Mouse (Mus musculus) kidney, embryonic 15.5 days (tissue): ENCODE results near the gene Rack1. TPM values are rescaled to one million over a fixed set of nuclear protein-coding genes. Genes with fewer than 3 reads are reported as not detected.
"Not testable (repeated sequence)": the region's sequence is repeated elsewhere in the genome, so short reads cannot be mapped to it uniquely, and the experiment has no call there.

Experiments
- ATAC-seq: fragments of 200-750 bp; cut with Nextera tagmentation; replicated peaks from 2 replicates; pipeline ENCODE4 v1.8.0; 2017; ENCODE audit warnings: moderate TSS enrichment; ENCODE audit not compliant: low FRiP score
- H3K27ac ChIP-seq: fragments of 300-500 bp; sonication (generic); 2 replicates; pipeline ENCODE4 v1.5.1; 2015; ENCODE audit warnings: mild to moderate bottlenecking, inconsistent platforms
- H3K27me3 ChIP-seq: fragments of 300-500 bp; sonication (generic); 2 replicates; pipeline ENCODE4 v1.6.1; 2015; ENCODE audit warnings: inconsistent platforms
- H3K36me3 ChIP-seq: fragments of 300-500 bp; sonication (generic); 2 replicates; pipeline ENCODE4 v1.6.1; 2015; ENCODE audit warnings: inconsistent platforms
- H3K4me1 ChIP-seq: fragments of 300-500 bp; sonication (generic); 2 replicates; pipeline ENCODE4 v1.6.1; 2015; ENCODE audit warnings: inconsistent platforms
- H3K4me2 ChIP-seq: fragments of 300-500 bp; sonication (generic); 2 replicates; pipeline ENCODE4 v1.6.1; 2015; ENCODE audit warnings: moderate library complexity, mild to moderate bottlenecking, inconsistent platforms
- H3K4me3 ChIP-seq: fragments of 300-500 bp; sonication (generic); replicated peaks from 2 replicates; pipeline ENCODE4 v1.5.1; 2015; ENCODE audit warnings: mild to moderate bottlenecking, inconsistent platforms
- H3K9ac ChIP-seq: fragments of 300-500 bp; sonication (generic); 2 replicates; pipeline ENCODE4 v1.6.1; 2015; ENCODE audit warnings: mild to moderate bottlenecking, inconsistent platforms
- H3K9me3 ChIP-seq: fragments of 300-500 bp; sonication (generic); replicated peaks from 2 replicates; pipeline ENCODE4 v1.6.1; 2016; ENCODE audit warnings: inconsistent platforms
- WGBS: fragments of 180-500 bp; shearing (Covaris S2); methylation state at CpG from one replicate; pipeline ENCODE4 v1.1.7; 2015; ENCODE audit warnings: mixed read lengths; 5-methylcytosine and 5-hydroxymethylcytosine counted together
- polyA plus RNA-seq: library from polyadenylated mRNA; unstranded; fragments of >200 nt; fragmentation: Nextera tagmentation; extraction: Ambion mirVana; gene quantifications from 2 replicates; pipeline ENCODE4 v1.2.1, GENCODE M21; 2015

Rack1 gene
- polyA plus RNA-seq, 1 experiment from 2014 or later, result 792 TPM

DNA sequence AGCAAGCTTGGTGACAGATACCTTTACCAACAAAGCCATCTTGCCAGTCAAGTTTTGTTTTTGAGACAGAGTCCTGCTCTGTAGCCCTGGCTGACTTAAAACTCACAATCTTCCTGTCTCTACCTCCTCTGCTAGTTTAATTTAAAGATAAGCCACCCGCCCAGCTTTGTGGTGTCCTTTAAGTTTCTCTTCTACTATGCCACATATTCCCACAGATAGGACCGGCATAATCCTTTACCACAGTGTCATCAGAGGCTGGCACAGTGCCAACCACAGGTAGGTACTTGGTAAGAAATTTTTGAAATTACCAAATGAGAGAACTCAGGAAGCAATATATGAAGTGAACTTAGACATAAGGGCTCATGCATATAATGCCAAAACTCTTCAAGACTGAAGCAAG lies 10.0 kb downstream of the Rack1 start:
- H3K4me3 ChIP-seq, result no peak overlapping the region
- peaks cover 19% of the 10 kb centered on the region for H3K4me1 ChIP-seq
- H3K9me3 ChIP-seq, result no peaks in the 10 kb centered on the region
- H3K36me3 ChIP-seq, result peaks cover 92% of the 10 kb centered on the region
- H3K4me2 ChIP-seq, result no peak overlapping the region
- H3K27me3 ChIP-seq, result no peaks in the 10 kb centered on the region
- no peak for ATAC-seq
- WGBS, result 90% methylated on average over 2 of the region's 2 CpGs
- H3K9ac ChIP-seq, result no peak overlapping the region
- no peak overlapping the region for H3K27ac ChIP-seq

GRCm38 (mm10) chr11:48813782-48814181 lies 13.7 kb downstream of the Rack1 start:
- ATAC-seq, result no peak
- H3K4me2 ChIP-seq, result no peak overlapping the region
- H3K36me3 ChIP-seq, result peaks cover 60% of the 10 kb centered on the region
- H3K9me3 ChIP-seq, result no peaks in the 10 kb centered on the region
- no peak overlapping the region for H3K27ac ChIP-seq
- H3K4me3 ChIP-seq, result no peak overlapping the region
- H3K27me3 ChIP-seq, result no peaks in the 10 kb centered on the region
- H3K4me1 ChIP-seq, result peaks cover 31% of the 10 kb centered on the region
- no peak overlapping the region for H3K9ac ChIP-seq

DNA sequence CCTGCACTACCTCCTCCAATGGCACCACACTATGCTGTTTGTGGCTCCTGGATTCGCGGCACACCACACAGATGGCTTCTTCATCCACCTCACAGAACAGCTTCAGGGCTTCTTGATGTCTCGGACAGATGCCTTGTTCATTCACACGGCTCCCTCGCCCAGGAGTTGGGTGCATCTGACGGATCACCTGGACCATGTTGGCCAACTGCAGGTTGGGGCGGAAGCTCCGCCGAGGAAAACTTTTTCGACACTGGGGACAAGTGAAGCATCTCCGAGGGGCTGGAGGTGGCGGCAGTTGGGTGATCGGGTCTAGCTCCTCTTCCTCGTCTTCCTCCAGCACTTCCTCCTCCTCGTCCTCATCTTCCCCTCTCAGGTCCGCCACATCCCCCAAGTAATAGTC lies 15.7 kb downstream of the Rack1 start:
- WGBS, result 68% methylated on average over 16 of the region's 16 CpGs

GRCm38 (mm10) chr11:48816281-48816781 lies 16.2 kb downstream of the Rack1 start:
- Histone ChIP-seq H3K9ac (peak overlapping the region; percentile 76), H3K27ac (peak overlapping the region; percentile 99), H3K4me3 (peak overlapping the region; percentile 76), H3K4me1 (peaks cover 28% of the 10 kb centered on the region), H3K9me3 (no peaks in the 10 kb centered on the region), H3K36me3 (peaks cover 35% of the 10 kb centered on the region), H3K4me2 (peak overlapping the region; percentile 83), H3K27me3 (no peaks in the 10 kb centered on the region)
- peak; percentile 50 for ATAC-seq
- WGBS, result 1% methylated on average over 22 of the region's 23 CpGs

More for the DNA sequence above, 15.7 kb downstream of the Rack1 start:
- no peak for ATAC-seq
- Histone ChIP-seq H3K4me2 (peak overlapping the region; percentile 83), H3K4me3 (peak overlapping the region; percentile 76), H3K9ac (peak overlapping the region; percentile 76), H3K27ac (no peak overlapping the region), H3K4me1 (peaks cover 28% of the 10 kb centered on the region), H3K36me3 (peaks cover 40% of the 10 kb centered on the region), H3K27me3 (no peaks in the 10 kb centered on the region), H3K9me3 (no peaks in the 10 kb centered on the region)

DNA sequence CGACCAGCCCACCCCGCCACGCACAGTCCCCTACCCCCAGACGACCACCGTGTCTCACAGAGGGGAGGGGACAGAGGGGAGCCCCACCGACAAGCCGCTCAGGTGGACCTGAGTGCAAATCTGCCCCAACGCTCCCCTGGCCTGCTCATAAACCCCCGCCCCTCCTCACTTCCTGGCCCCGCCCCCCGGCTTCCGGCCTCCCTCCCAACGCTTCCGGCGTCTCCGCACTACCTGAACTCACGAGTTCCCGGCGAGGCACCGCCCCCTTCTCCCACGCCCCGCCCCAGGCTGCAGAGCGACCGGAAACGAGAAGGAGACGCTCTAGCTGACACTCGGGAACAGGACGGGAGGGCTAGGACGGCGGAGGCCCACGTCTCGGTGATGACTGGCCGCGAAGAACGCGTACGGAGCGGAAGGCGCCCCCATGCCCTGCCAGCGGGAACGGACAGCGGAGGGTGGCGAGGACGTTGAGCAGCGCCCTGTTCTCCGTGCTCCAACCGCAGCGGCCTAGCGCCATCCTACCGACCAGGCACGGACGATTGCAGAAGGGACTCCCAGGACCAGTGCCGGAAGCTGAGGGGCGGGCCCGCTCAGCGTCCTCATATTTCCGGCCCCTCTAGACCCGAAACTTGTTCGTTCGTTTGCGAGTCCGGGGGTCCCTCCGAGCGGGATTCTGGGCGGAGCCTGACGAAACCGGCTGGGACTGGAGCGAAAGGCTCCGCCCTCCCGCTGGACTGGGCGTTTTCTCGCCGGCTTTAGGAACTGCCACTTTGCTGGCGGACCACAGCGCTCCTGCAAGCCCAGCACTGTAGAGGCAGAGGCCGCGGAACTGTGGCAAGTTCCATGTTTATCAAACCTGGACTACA lies 16.9 kb downstream of the Rack1 start, which contains the start of gene Trim41:
TSS of gene Trim41 (minus strand) at position 554 of the 866 bp plus-strand sequence.
- peak; percentile 97 for ATAC-seq
- H3K4me3 ChIP-seq, result peak within 1 kb of the TSS; percentile 76
- H3K9ac ChIP-seq, result peak within 1 kb of the TSS; percentile 88
- under 1% methylated on average over 77 of the region's 77 CpGs for WGBS
- H3K4me2 ChIP-seq, result peak within 1 kb of the TSS; percentile 83
- H3K36me3 ChIP-seq, result peaks cover 28% of the 10 kb centered on the region
- peak within 1 kb of the TSS; percentile 99 for H3K27ac ChIP-seq
- peaks cover 28% of the 10 kb centered on the region for H3K4me1 ChIP-seq
- H3K9me3 ChIP-seq, result no peaks in the 10 kb centered on the region
- H3K27me3 ChIP-seq, result no peaks in the 10 kb centered on the region

GRCm38 (mm10) chr11:48817794-48818193 lies 17.7 kb downstream of the Rack1 start:
- ATAC-seq, result no peak
- WGBS, result 6% methylated on average over 9 of the region's 9 CpGs
- Histone ChIP-seq H3K27me3 (peaks cover 3% of the 10 kb centered on the region; the same call in 1 of the 2 replicates), H3K9me3 (no peaks in the 10 kb centered on the region), H3K4me1 (peaks cover 28% of the 10 kb centered on the region), H3K27ac (peak overlapping the region; percentile 99), H3K4me2 (peak overlapping the region; percentile 83), H3K36me3 (peaks cover 22% of the 10 kb centered on the region), H3K9ac (peak overlapping the region; percentile 88), H3K4me3 (peak overlapping the region; percentile 76)

DNA sequence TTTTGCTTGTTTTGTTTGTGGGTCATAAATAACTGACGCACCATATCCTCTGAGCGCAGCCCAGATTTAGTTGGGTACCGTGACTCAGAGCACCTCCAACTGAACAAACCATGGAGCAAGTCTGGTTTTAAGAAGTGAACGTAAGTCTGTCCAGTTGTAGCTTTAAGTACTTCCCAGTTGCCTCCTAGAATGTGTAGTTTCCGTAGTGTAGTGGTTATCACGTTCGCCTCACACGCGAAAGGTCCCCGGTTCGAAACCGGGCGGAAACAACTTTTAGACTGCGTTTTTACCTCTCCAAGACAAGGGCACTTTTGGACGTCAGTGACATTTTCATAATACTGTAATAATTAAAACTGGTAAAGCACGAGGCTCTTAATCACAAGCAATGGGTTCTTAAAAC lies 18.2 kb downstream of the Rack1 start:
- Histone ChIP-seq H3K36me3 (peaks cover 17% of the 10 kb centered on the region), H3K4me3 (peak overlapping the region; percentile 76), H3K4me2 (peak overlapping the region; percentile 83), H3K27ac (peak overlapping the region; percentile 99), H3K9ac (peak overlapping the region; percentile 88; the same call in 1 of the 2 replicates), H3K4me1 (peaks cover 26% of the 10 kb centered on the region), H3K9me3 (no peaks in the 10 kb centered on the region), H3K27me3 (peaks cover 3% of the 10 kb centered on the region; the same call in 1 of the 2 replicates)
- WGBS, result under 1% methylated on average over 16 of the region's 16 CpGs
- no peak for ATAC-seq

GRCm38 (mm10) chr11:48819614-48820307 lies 19.6 kb downstream of the Rack1 start:
- H3K36me3 ChIP-seq, result peaks cover 6% of the 10 kb centered on the region; the same call in 1 of the 2 replicates
- no peak overlapping the region for H3K27ac ChIP-seq
- no peak overlapping the region for H3K4me2 ChIP-seq
- peaks cover 33% of the 10 kb centered on the region for H3K4me1 ChIP-seq
- no peaks in the 10 kb centered on the region for H3K9me3 ChIP-seq
- no peak for ATAC-seq
- peaks cover 6% of the 10 kb centered on the region for H3K27me3 ChIP-seq
- 77% methylated on average over 7 of the region's 7 CpGs for WGBS
- H3K4me3 ChIP-seq, result no peak overlapping the region
- no peak overlapping the region for H3K9ac ChIP-seq

DNA sequence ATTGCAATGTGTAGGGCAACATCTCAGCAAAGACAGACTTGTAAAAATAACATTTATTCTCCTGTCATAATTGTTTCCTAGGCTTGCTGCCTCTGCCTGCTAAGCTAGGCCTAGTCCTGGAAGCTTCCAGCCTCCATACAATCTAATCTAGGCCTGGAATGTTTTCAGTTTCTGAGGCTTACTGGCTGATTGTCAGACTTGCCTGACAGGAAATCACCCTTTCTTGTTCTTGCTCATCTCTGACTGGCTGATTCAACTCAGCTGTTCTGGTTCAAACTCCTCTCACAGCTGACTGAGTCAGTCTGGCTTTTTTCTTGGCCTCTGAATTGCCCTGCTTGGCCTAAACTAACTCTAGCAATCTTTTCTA lies 20.2 kb downstream of the Rack1 start:
- ATAC-seq, result no peak
- no peak overlapping the region for H3K4me2 ChIP-seq
- H3K36me3 ChIP-seq, result 0 out of 2 replicates have a peak, but pooled peaks cover 4% of the 10 kb centered on the region
- no peak overlapping the region for H3K4me3 ChIP-seq
- no peaks in the 10 kb centered on the region for H3K9me3 ChIP-seq
- peaks cover 6% of the 10 kb centered on the region for H3K27me3 ChIP-seq
- no peak overlapping the region for H3K9ac ChIP-seq
- peaks cover 27% of the 10 kb centered on the region for H3K4me1 ChIP-seq
- H3K27ac ChIP-seq, result no peak overlapping the region

- 84% methylated on average over 14 of the region's 14 CpGs for WGBS
- ATAC-seq, result not testable (repeated sequence)
These were observed 21.2 kb downstream of the Rack1 start for GRCm38 (mm10) chr11:48821299-48821698.

GRCm38 (mm10) chr11:48822768-48823512 lies 22.8 kb downstream of the Rack1 start:
- Histone ChIP-seq H3K27ac (no peak overlapping the region), H3K4me1 (peaks cover 26% of the 10 kb centered on the region), H3K4me2 (peak overlapping the region; percentile 85), H3K36me3 (no peaks in the 10 kb centered on the region), H3K27me3 (peaks cover 6% of the 10 kb centered on the region), H3K9me3 (no peaks in the 10 kb centered on the region), H3K9ac (no peak overlapping the region), H3K4me3 (peak overlapping the region; percentile 52)
- no peak for ATAC-seq
- 34% methylated on average over 14 of the region's 14 CpGs for WGBS

More at GRCm38 (mm10) chr11:48821299-48821698, 21.2 kb downstream of the Rack1 start:
- H3K27ac ChIP-seq, H3K4me2 ChIP-seq, H3K36me3 ChIP-seq, H3K9ac ChIP-seq, H3K27me3 ChIP-seq, H3K4me3 ChIP-seq, H3K9me3 ChIP-seq: not testable (repeated sequence)
- peaks cover 19% of the 10 kb centered on the region for H3K4me1 ChIP-seq
